Mouse (Mus musculus) kidney, adult 2 months (tissue): ENCODE data around the gene Plk3. TPM values are rescaled to one million over a fixed set of nuclear protein-coding genes. Genes with fewer than 3 reads are reported as not detected.
A peak's percentile ranks its signal among the peaks of the same experiment; 100 is the strongest.

Experiments
- DNase-seq: peaks from one replicate; pipeline ENCODE4 v3.0.0; 2021
- H3K27ac ChIP-seq: fragments of 200-500 bp; 2 replicates; pipeline ENCODE4 v1.5.1; 2012; ENCODE audit warnings: low read depth, low read length, control low read depth, inconsistent platforms; ENCODE audit not compliant: insufficient read depth
- H3K27me3 ChIP-seq: fragments of 200-500 bp; replicated peaks from 2 replicates; pipeline ENCODE4 v1.6.1; 2012; ENCODE audit warnings: mild to moderate bottlenecking, moderate library complexity, low read length, inconsistent platforms; ENCODE audit not compliant: control insufficient read depth, insufficient read depth
- H3K36me3 ChIP-seq: fragments of 200-500 bp; 2 replicates; pipeline ENCODE4 v1.6.1; 2012; ENCODE audit warnings: mild to moderate bottlenecking, moderate library complexity, low read length, inconsistent platforms; ENCODE audit not compliant: control insufficient read depth, insufficient read depth
- H3K4me1 ChIP-seq: fragments of 200-500 bp; 2 replicates; pipeline ENCODE4 v1.6.1; 2011; ENCODE audit warnings: low read length; ENCODE audit not compliant: control insufficient read depth, insufficient read depth
- H3K4me3 ChIP-seq: fragments of 200-500 bp; 2 replicates; pipeline ENCODE4 v1.5.1; 2011; ENCODE audit warnings: mild to moderate bottlenecking, low read depth, low read length, control low read depth; ENCODE audit not compliant: insufficient read depth
- CTCF ChIP-seq: fragments of 200-500 bp; conservative IDR thresholded peaks from 2 replicates; pipeline ENCODE4 v1.5.1; 2011; ENCODE audit warnings: low read depth, mild to moderate bottlenecking, control low read depth, low read length, moderate library complexity, mixed read lengths; ENCODE audit not compliant: insufficient read depth, insufficient read length
- POLR2A ChIP-seq: fragments of 200-500 bp; IDR thresholded peaks from one replicate; pipeline ENCODE4 v1.6.1; 2011; ENCODE audit warnings: low read depth, low read length, control low read depth
- WGBS: fragments of 180-500 bp; shearing (Covaris S2); methylation state at CpG from one replicate; pipeline ENCODE4 v1.1.7; 2018; 5-methylcytosine and 5-hydroxymethylcytosine counted together
- polyA plus RNA-seq: library from polyadenylated mRNA; depleted of rRNA; stranded (reverse); fragments of >200 nt; gene quantifications from 2 replicates; pipeline ENCODE4 v1.2.3, GENCODE M21; 2012; rRNA removed

Plk3 gene
- polyA plus RNA-seq, 1 experiment = 6.9 TPM

GRCm38 (mm10) chr4:117096666-117097065 lies 37.1 kb downstream of the Plk3 start:
- WGBS = 21% methylated on average over 5 of the region's 5 CpGs

DNA sequence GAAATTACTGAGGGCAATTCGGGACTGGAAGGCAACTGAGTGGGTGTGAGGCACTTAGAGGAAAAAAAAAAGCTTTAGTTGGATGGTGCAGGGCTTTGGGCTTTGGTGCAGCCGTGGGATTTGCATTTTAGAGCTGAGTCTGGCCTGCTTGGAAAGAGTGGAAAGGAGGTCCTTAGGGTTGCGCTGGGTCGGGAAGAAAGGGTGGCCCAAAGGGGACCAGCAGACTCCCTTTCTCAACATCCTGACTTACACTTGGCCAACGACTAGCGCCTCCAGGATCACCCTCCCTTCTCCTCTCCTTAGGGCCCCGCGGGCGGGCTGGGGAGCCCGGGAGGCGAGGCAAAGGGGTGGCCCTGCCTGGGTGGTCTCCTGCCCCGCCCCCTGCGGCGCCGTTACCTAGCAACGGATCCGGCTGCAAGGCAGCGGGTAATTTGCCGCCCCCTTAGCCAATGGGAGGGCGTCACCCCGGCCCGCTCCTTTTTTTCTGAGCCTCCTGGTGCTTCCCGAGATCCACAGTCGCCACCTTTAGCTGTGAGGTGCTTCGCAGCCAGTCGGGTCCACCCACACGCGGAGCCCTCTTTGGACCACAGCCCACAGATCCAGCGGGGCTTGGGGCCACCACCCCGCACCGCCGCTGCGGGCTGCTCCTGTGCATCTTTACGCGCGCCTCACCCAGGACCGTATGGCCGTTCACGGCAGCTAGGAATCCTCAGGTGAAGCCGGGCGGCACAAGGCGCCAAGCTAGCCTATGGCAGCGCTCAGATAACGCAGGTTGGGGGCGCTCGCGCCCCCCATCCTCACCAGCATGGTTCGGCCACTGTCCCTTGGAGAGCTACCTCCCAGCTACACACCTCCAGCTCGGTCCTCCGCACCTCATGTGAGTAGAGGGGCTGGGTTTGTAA lies 38.0 kb downstream of the Plk3 start, which contains the start of gene Ptch2:
Gene Ptch2, plus strand, starts transcription at position 525 of the 902 bp plus-strand sequence.
- Histone ChIP-seq H3K36me3 (no peaks in the 10 kb centered on the region), H3K4me1 (no peaks in the 10 kb centered on the region), H3K27ac (peak within 1 kb of the TSS; percentile 42), H3K4me3 (peak within 1 kb of the TSS; percentile 51), H3K27me3 (no peaks in the 10 kb centered on the region)
- WGBS = 4% methylated on average over 50 of the region's 50 CpGs
- TF ChIP-seq POLR2A = no peak
- no peak for TF ChIP-seq CTCF
- DNase-seq = peak; percentile 83

More at GRCm38 (mm10) chr4:117096666-117097065, 37.1 kb downstream of the Plk3 start:
- TF ChIP-seq POLR2A (no peak), CTCF (no peak)
- DNase-seq = peak; percentile 27
- no peaks in the 10 kb centered on the region for H3K4me1 ChIP-seq
- H3K36me3 ChIP-seq = no peaks in the 10 kb centered on the region
- peak overlapping the region; percentile 21 for H3K4me3 ChIP-seq
- peak overlapping the region; percentile 15; the same call in 1 of the 2 replicates for H3K27ac ChIP-seq
- H3K27me3 ChIP-seq = no peaks in the 10 kb centered on the region

DNA sequence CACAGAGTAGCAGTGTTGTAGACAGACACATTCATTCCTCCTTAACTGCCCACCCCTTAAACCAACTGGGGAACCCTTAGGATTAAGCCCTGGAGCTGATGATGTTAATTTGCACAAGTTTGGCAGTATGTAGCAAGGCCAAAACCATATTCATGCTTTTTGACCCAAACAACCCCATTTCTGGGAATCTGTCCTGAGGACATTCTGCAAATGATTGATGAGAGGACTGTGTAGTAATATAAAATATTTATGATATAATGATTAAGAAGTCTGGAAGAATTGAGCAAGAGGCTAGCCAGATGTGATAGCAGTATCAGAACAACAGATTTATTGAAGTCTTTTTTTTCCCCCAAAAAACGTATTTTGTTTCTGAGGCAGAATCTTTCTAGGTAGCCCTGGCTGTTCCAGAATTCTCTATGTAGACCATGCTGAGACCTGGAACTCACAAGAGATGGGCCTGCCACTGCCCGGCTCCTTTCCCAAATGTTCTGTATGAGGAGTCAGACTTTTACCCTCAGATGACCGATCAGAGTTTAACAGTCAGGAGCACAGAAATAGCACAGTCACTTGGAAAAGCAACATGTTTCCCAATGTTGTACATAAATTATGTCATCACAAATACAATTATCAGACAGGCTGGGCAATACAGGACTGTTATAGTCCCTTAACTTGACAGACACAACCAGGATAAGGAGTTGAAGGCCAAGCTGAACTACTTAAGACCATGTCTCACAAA lies 39.0 kb downstream of the Plk3 start:
- no peaks in the 10 kb centered on the region for H3K36me3 ChIP-seq
- 66% methylated on average over 3 of the region's 3 CpGs for WGBS
- no peak overlapping the region for H3K4me3 ChIP-seq
- DNase-seq = peak; percentile 70
- H3K27me3 ChIP-seq = no peaks in the 10 kb centered on the region
- TF ChIP-seq CTCF = no peak
- TF ChIP-seq POLR2A = no peak
- no peaks in the 10 kb centered on the region for H3K4me1 ChIP-seq
- 0 out of 2 replicates have a peak overlapping the region, but pooled peaks have one; percentile 52 for H3K27ac ChIP-seq

DNA sequence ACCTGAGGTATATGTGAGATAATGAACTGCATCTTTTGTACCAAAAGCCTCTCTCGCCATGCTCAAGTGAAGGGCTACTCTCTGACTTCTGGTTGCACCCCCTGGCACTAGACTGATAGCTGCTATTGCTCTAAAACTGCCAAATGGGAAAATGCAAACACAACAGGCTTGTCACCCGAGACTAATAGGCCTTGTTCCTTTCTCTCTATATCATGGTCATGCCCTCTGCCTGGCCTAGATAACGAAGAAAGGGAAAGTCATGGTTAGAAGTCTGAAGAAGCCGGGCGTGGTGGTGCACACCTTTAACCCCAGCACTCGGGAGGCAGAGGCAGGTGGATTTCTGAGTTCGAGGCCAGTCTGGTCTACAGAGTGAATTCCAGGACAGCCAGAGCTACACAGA lies 43.2 kb downstream of the Plk3 start:
- Histone ChIP-seq H3K4me3 (no peak overlapping the region), H3K36me3 (no peaks in the 10 kb centered on the region; the same call in 1 of the 2 replicates), H3K27me3 (no peaks in the 10 kb centered on the region), H3K4me1 (no peaks in the 10 kb centered on the region), H3K27ac (no peak overlapping the region)
- TF ChIP-seq POLR2A = no peak
- no peak for TF ChIP-seq CTCF
- no peak for DNase-seq
- WGBS = 77% methylated on average over 7 of the region's 7 CpGs

DNA sequence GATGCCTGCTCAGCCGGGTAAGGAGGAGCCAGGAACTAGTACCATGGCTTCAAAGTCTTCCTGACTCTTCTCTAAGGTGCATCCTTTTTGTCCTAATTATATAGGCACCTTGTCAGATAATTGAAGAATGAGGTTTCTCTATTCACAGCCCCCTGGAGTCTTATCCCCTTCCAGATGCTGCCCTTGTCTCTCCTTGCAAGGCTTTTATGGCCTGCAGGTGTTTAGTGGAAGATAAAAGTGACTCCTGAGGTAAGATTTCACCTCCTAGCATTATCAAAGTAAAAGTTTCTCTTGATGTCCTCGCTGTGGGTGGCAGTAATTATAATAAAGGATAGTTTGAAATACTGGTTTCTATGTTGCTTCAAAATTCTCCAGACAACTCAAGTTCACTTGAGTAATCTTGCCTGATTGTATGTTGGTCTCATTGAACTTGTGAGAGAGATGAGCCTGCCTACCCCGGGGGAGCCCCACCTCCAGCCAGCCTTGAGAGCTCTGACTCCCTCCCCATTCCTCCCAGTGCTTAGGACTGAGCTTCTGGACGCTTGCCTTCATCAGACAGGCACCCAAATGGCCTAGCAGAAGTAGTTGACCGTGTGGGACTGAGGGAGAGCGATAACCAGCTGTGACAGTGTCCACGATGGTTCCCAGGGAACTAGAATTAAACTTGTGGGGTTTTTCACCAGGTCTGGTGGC lies 45.7 kb downstream of the Plk3 start:
- TF ChIP-seq POLR2A (no peak), CTCF (no peak)
- no peaks in the 10 kb centered on the region for H3K27me3 ChIP-seq
- H3K36me3 ChIP-seq = no peaks in the 10 kb centered on the region; the same call in 1 of the 2 replicates
- no peak overlapping the region for H3K4me3 ChIP-seq
- WGBS = 70% methylated on average over 7 of the region's 7 CpGs
- DNase-seq = no peak
- H3K27ac ChIP-seq = no peak overlapping the region
- no peaks in the 10 kb centered on the region for H3K4me1 ChIP-seq

Other genes with a start within 250 kb of the Plk3 start
- gene Urod, start 139.6 kb downstream of the Plk3 start, polyA plus RNA-seq = 107 and 114 TPM in 2 replicates
- 51.9 and 66.1 TPM in 2 replicates for gene Hectd3, start 138.6 kb downstream of the Plk3 start, polyA plus RNA-seq
- 8.0 and 9.2 TPM in 2 replicates for gene Eif2b3, start 114.6 kb downstream of the Plk3 start, polyA plus RNA-seq
- gene Ptch2, start 37.9 kb downstream of the Plk3 start, polyA plus RNA-seq = 5.0 and 7.1 TPM in 2 replicates
- gene Btbd19, start 8.2 kb downstream of the Plk3 start, polyA plus RNA-seq = 4.5 and 4.6 TPM in 2 replicates
- 0.20 TPM in 1 of 2 replicates, not detected in the other for gene Tctex1d4, start 7.2 kb downstream of the Plk3 start, polyA plus RNA-seq
- gene Rps8, start 22.3 kb upstream of the Plk3 start, polyA plus RNA-seq = 372 and 534 TPM in 2 replicates
- gene Kif2c, start 48.7 kb upstream of the Plk3 start, polyA plus RNA-seq = 0.20 and 0.50 TPM in 2 replicates
- gene Tmem53, start 118.0 kb upstream of the Plk3 start, polyA plus RNA-seq = 88.1 and 93.5 TPM in 2 replicates
- gene Armh1, start 118.2 kb upstream of the Plk3 start, polyA plus RNA-seq = 0.25 and 0.53 TPM in 2 replicates